Mouse (Mus musculus) limb, embryonic 15.5 days (tissue): ENCODE measurements around the gene Ripor2. TPM values are rescaled to one million over a fixed set of nuclear protein-coding genes. Genes with fewer than 3 reads are reported as not detected.

Source experiments
- ATAC-seq: fragments of 200-750 bp; cut with Nextera tagmentation; 2 replicates; pipeline ENCODE4 v1.8.0; 2017; ENCODE audit warnings: low read depth, moderate TSS enrichment; ENCODE audit not compliant: insufficient number of reproducible peaks, low FRiP score, low TSS enrichment
- H3K27ac ChIP-seq: fragments of 300-500 bp; sonication (generic); 2 replicates; pipeline ENCODE4 v1.5.1; 2015; ENCODE audit warnings: moderate library complexity, mild to moderate bottlenecking, inconsistent platforms
- H3K27me3 ChIP-seq: fragments of 300-500 bp; sonication (generic); 2 replicates; pipeline ENCODE4 v1.6.1; 2015; ENCODE audit warnings: inconsistent platforms
- H3K36me3 ChIP-seq: fragments of 300-500 bp; sonication (generic); 2 replicates; pipeline ENCODE4 v1.6.1; 2015; ENCODE audit warnings: inconsistent platforms
- H3K4me1 ChIP-seq: fragments of 300-500 bp; sonication (generic); 2 replicates; pipeline ENCODE4 v1.6.1; 2015; ENCODE audit warnings: inconsistent platforms
- H3K4me2 ChIP-seq: fragments of 300-500 bp; sonication (generic); 2 replicates; pipeline ENCODE4 v1.6.1; 2015; ENCODE audit warnings: mild to moderate bottlenecking, inconsistent platforms
- H3K4me3 ChIP-seq: fragments of 300-500 bp; sonication (generic); 2 replicates; pipeline ENCODE4 v1.5.1; 2015; ENCODE audit warnings: mild to moderate bottlenecking, inconsistent platforms
- H3K9ac ChIP-seq: fragments of 300-500 bp; sonication (generic); 2 replicates; pipeline ENCODE4 v1.6.1; 2015; ENCODE audit warnings: inconsistent platforms
- H3K9me3 ChIP-seq: fragments of 300-500 bp; sonication (generic); 2 replicates; pipeline ENCODE4 v1.6.1; 2016; ENCODE audit warnings: inconsistent platforms
- WGBS: fragments of 180-500 bp; shearing (Covaris S2); methylation state at CpG from one replicate; pipeline ENCODE4 v1.1.7; 2015; 5-methylcytosine and 5-hydroxymethylcytosine counted together
- polyA plus RNA-seq: library from polyadenylated mRNA; unstranded; fragments of >200 nt; fragmentation: Nextera tagmentation; extraction: Ambion mirVana; gene quantifications from 2 replicates; pipeline ENCODE4 v1.2.1, GENCODE M21; 2015

Gene Ripor2
- polyA plus RNA-seq, result 4.1 and 4.7 TPM in 2 replicates

DNA sequence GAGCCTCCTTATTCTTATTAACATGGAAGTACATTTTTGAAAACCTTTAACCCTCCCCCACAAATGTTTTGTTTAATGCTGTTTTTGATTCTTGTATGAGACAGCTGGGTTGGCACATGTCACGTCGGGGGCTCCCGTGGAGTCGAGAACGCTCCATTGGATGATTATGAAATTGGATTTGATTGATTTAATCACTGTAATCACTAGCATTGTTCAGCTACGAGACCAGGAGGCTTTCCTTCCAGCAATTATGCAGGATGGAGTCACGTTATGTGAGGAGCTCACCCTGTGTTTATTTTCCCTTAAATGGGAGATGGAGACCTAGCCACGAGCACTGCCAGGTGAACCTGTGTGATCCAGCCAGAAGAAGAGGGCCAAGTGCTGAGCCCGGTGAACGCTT lies at the start of gene Ripor2:
TSS of gene Ripor2 (plus strand) at position 357 of the 400 bp plus-strand sequence.
- Histone ChIP-seq H3K9me3 (no peaks in the 10 kb centered on the region), H3K4me3 (no peak within 1 kb of the TSS), H3K27ac (no peak within 1 kb of the TSS), H3K4me2 (no peak within 1 kb of the TSS), H3K4me1 (peaks cover 6% of the 10 kb centered on the region; the same call in 1 of the 2 replicates), H3K9ac (no peak within 1 kb of the TSS), H3K27me3 (no peaks in the 10 kb centered on the region), H3K36me3 (no peaks in the 10 kb centered on the region)
- no peak for ATAC-seq
- whole genome bisulfite sequencing, result 76% methylated on average over 10 of the region's 10 CpGs

DNA sequence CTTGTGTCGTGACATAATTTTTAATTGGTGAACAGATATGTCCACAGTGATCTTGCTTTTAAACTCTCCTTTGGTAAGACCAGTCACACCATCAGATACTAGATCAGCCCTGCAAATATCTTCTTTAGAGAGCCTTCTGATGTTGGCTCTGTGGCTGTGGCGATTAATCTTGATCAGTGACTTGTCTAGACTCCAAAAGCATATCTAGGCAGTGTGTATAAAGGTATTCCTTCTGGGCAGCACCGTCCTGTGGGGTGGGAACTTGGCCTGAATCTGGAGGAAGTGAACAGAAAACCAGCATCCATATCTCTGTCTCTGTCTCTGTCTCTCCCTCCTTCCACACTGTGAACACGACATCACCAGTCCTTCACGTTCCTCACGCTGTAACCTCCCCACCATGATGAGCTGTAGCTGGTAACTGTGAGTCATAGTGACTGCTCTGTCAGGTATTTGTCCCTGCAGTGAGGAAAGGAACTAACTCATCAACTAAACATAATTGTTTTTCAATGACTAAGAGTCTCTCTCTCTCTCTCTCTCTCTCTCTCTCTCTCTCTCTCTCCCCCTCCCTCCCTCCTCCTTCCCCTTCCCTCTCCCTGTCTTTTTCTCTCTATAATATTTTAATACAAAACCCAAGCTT lies 45.3 kb upstream of the Ripor2 start:
- Histone ChIP-seq H3K27ac (no peak overlapping the region), H3K4me1 (no peaks in the 10 kb centered on the region), H3K4me3 (no peak overlapping the region), H3K9me3 (no peaks in the 10 kb centered on the region), H3K27me3 (no peaks in the 10 kb centered on the region), H3K36me3 (no peaks in the 10 kb centered on the region), H3K4me2 (no peak overlapping the region), H3K9ac (no peak overlapping the region)
- no peak for ATAC-seq
- 81% methylated on average over 6 of the region's 6 CpGs for WGBS

DNA sequence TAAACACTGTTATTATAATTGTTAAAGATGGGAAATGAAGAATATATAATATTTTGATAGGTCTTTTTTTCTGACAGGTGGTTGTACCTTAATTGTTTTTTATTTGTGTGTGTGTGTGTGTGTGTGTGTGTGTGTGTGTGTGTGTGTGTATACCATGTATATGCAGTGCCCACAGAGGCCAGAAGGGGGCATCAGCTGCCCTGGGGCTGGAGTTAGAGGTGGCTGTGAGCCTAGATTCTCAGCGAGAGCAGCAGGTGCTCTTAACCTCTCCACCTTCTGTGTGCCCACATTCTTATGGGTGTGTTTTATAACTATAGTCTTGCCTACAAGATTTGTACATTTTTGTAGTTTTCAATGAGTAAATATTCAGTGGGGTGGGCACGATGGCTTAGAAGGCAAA lies 44.0 kb upstream of the Ripor2 start:
- no peaks in the 10 kb centered on the region for H3K9me3 ChIP-seq
- no peaks in the 10 kb centered on the region for H3K36me3 ChIP-seq
- H3K27me3 ChIP-seq, result no peaks in the 10 kb centered on the region
- H3K4me1 ChIP-seq, result no peaks in the 10 kb centered on the region
- ATAC-seq, result no peak
- no peak overlapping the region for H3K9ac ChIP-seq
- H3K4me2 ChIP-seq, result no peak overlapping the region
- H3K27ac ChIP-seq, result no peak overlapping the region
- 84% methylated on average over 2 of the region's 2 CpGs for WGBS
- no peak overlapping the region for H3K4me3 ChIP-seq

DNA sequence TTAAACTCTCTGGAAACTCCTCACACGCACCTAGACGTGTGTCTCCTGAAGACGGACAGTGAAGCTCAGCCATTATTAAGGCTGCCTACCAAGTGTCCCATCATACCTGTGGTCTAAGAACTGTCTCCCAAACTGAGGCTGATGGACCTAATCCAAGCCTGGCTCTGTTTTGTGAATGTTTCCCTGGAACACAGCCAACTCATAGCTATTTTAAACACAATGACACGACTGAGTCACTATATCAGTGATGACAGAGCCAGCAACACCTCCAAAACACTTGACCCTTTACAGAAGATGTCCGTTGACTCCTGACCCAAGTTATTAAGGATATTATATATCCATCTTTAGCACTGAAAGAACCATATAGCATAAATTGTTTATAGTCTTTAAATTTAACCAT lies 43.0 kb upstream of the Ripor2 start:
- H3K4me3 ChIP-seq, result no peak overlapping the region
- no peak for ATAC-seq
- no peaks in the 10 kb centered on the region for H3K27me3 ChIP-seq
- H3K4me1 ChIP-seq, result no peaks in the 10 kb centered on the region
- no peak overlapping the region for H3K4me2 ChIP-seq
- H3K36me3 ChIP-seq, result no peaks in the 10 kb centered on the region
- H3K9me3 ChIP-seq, result no peaks in the 10 kb centered on the region
- H3K9ac ChIP-seq, result no peak overlapping the region
- no peak overlapping the region for H3K27ac ChIP-seq
- WGBS, result 72% methylated on average over 5 of the region's 5 CpGs

DNA sequence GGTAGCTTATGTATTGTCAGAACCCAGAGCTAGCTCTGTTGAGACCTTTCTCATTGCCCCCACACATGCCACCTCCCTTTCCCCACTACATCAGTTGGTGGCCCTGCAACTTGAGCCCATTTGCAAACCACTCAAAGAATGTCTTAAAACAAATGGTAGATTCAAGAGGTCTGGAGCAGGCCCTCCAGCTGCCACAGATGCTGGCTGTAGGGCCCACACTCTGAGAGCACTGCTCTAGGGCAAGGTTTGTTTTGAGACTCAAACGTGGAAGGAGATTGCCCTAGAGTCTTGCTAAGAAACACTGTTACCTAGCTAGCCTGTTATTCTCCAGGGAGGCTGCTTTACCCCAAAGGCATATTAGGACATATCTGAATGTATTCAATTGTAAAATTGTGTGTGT lies 36.3 kb upstream of the Ripor2 start:
- no peaks in the 10 kb centered on the region for H3K9me3 ChIP-seq
- H3K4me2 ChIP-seq, result no peak overlapping the region
- no peaks in the 10 kb centered on the region for H3K4me1 ChIP-seq
- 31% methylated on average over 1 of the region's 1 CpGs for WGBS
- no peak overlapping the region for H3K4me3 ChIP-seq
- no peak overlapping the region for H3K9ac ChIP-seq
- H3K27me3 ChIP-seq, result no peaks in the 10 kb centered on the region
- ATAC-seq, result no peak
- H3K27ac ChIP-seq, result no peak overlapping the region
- H3K36me3 ChIP-seq, result no peaks in the 10 kb centered on the region

DNA sequence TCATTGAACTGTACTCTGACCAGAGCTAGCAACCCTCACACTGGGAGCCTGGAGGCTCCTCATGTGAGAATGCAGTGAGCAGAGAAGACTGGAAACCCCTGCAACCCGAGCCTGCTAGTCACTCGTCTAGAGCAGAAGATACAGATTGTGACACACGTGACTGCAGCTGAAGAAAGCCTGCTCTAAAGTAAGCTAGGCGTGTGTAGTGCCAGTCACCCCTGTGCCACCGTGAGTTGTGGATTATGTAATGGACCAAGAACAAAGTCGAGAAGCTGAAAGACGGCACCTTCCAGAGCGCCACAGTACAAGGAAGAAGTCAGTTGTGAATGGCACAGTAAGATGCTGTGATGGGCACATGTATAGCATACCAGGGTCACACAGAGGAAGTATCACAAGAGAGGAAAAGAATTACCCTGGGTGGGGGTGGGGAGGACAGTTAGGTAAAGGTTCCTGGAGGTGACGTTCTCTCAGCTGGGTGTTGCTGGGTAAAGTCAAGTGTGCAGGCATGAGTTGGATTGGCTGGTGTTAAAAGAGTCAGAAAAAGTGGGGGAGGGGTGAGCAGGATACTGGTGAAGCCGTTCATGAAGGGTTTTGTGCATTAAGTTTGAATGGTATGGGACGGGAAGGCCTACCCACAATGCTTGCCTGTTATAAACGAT lies 35.1 kb upstream of the Ripor2 start:
- ATAC-seq, result no peak
- 78% methylated on average over 12 of the region's 12 CpGs for WGBS
- Histone ChIP-seq H3K4me1 (no peaks in the 10 kb centered on the region), H3K27me3 (no peaks in the 10 kb centered on the region), H3K36me3 (no peaks in the 10 kb centered on the region), H3K9me3 (no peaks in the 10 kb centered on the region), H3K27ac (no peak overlapping the region), H3K9ac (no peak overlapping the region), H3K4me2 (no peak overlapping the region), H3K4me3 (no peak overlapping the region)

DNA sequence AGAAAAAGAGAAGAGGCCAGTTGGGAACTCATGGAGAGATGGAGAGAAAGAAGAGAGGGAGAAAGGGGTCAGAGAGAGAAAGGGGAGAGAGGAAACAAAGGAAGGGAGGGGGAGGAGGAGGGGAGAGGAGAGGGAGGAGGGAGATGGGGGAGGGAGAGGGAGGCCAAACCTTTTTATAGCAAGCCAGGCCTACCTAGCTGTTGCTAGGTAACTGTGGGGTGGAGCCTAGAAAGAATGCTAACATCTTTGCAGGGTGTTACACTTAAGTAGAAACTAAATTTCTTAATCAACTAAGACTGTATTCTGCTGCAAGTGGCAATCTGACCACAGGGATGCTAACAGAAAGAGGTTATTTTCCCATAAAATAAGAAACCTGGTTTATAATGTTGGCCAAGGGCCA lies 33.1 kb upstream of the Ripor2 start:
- H3K4me3 ChIP-seq, result no peak overlapping the region
- H3K27ac ChIP-seq, result no peak overlapping the region
- H3K9ac ChIP-seq, result no peak overlapping the region
- no peak for ATAC-seq
- no peak overlapping the region for H3K4me2 ChIP-seq
- H3K27me3 ChIP-seq, result no peaks in the 10 kb centered on the region
- no peaks in the 10 kb centered on the region for H3K4me1 ChIP-seq
- no peaks in the 10 kb centered on the region for H3K36me3 ChIP-seq
- H3K9me3 ChIP-seq, result no peaks in the 10 kb centered on the region

DNA sequence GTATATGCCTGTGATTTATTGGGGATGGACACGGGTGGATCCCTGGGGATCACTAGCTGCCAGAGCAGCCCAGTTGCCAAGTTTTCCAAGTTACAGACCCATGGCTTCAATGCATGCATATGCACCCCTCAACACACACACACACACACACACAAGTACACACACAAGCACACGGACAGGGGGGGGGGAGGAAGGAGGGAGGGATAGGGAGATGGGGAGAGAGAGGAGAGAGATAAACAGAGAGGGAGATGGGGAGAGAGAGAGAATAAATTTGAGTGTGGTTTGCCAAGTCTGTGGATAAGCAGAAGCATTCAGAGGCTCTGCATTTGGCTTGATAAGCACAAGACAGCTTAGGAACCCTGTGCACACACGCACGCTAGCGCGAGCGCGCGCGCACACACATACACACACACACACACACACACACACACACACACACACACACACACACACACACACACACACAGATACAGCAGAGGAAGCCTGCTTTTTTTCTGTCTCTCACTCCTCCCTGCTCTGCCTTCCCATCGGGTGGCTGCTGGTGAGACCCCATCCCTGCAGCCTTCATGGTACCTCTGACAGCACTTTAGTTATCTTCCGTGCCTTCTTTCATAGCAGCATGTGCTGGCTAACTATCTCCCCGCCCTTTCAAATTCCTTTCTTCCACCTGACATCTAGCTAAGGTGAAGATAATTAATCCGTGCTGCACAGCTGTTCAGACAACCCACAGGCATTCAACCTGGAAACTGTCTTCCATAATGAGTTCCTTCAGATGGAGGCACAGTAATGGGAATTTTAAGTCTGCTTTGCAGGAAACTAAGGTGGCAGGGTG lies 30.7 kb upstream of the Ripor2 start:
- Histone ChIP-seq H3K9me3 (no peaks in the 10 kb centered on the region), H3K4me3 (no peak overlapping the region), H3K4me1 (no peaks in the 10 kb centered on the region), H3K4me2 (no peak overlapping the region), H3K36me3 (no peaks in the 10 kb centered on the region), H3K9ac (no peak overlapping the region), H3K27ac (no peak overlapping the region), H3K27me3 (no peaks in the 10 kb centered on the region)
- ATAC-seq, result no peak
- WGBS, result 30% methylated on average over 6 of the region's 14 CpGs

DNA sequence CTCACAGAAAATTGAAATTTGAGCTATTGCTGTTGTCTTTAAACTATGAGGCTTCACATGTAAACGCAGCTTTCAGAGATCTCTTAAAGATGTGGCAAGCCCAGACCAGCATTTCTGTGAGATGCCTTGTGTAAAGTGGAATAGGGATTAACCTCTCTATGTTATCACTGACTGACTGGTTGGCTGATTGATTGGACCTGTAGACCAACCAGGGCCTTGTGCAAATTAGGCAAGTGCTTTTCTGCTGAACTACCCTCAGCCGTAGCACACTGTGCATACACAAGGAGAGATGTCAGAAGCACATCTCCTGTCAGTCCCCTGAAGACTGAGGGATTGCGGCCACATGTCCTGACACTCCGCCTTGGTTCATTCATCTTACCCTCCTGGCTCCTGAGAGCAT lies 29.9 kb upstream of the Ripor2 start:
- Histone ChIP-seq H3K4me1 (no peaks in the 10 kb centered on the region), H3K36me3 (no peaks in the 10 kb centered on the region), H3K9me3 (no peaks in the 10 kb centered on the region), H3K9ac (no peak overlapping the region), H3K27ac (no peak overlapping the region), H3K4me3 (no peak overlapping the region), H3K27me3 (no peaks in the 10 kb centered on the region), H3K4me2 (no peak overlapping the region)
- WGBS, result 56% methylated on average over 4 of the region's 4 CpGs
- no peak for ATAC-seq

DNA sequence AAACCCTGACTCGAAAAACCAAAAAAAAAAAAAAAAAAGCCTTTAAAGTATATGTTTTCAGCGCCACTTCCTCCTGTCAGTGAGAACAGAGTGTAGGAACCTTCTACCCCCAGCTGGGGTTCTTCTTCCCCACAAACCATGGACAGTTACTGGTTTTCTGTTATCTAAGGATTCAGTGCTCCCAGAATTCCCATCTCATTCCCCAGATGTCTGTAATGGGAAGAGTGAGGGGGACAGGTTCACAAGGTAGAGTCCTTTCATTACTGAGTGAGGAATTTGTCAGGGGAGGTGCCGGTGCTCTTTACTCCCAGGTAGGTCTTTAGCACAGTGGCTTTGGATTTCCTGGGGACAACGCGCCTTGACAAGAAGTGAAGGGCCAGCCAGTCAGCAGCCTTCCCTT lies 20.6 kb upstream of the Ripor2 start:
- Histone ChIP-seq H3K4me3 (no peak overlapping the region), H3K27ac (no peak overlapping the region)

DNA sequence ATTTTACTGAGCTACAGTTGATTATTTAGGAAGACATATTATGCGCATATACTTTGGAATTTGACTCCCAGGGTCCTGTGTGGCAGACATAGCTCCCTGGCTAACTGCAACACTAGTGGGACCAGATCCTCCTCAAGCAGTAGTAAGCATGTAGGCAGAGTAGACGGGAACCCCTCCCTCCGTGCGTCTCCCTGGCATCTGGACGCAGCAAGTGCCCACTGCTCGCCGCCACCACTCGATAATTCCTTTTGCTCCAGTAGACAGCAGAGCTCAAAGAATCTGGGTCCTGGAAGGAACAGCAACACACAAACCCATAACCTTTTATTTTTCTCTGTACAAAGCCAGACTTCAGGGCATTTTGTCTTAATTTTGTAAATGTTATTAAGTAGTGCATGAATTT lies 17.3 kb upstream of the Ripor2 start:
- Histone ChIP-seq H3K27ac (peak overlapping the region; percentile 85), H3K9me3 (no peaks in the 10 kb centered on the region), H3K4me1 (peaks cover 17% of the 10 kb centered on the region), H3K9ac (no peak overlapping the region), H3K4me3 (no peak overlapping the region), H3K4me2 (no peak overlapping the region), H3K36me3 (no peaks in the 10 kb centered on the region), H3K27me3 (no peaks in the 10 kb centered on the region)
- no peak for ATAC-seq
- WGBS, result 61% methylated on average over 8 of the region's 8 CpGs

More for the DNA sequence above, 20.6 kb upstream of the Ripor2 start:
- no peak for ATAC-seq
- Histone ChIP-seq H3K4me2 (no peak overlapping the region), H3K9ac (no peak overlapping the region), H3K27me3 (no peaks in the 10 kb centered on the region), H3K9me3 (no peaks in the 10 kb centered on the region), H3K4me1 (peaks cover 17% of the 10 kb centered on the region), H3K36me3 (no peaks in the 10 kb centered on the region)
- WGBS, result 88% methylated on average over 5 of the region's 5 CpGs
